Mouse (Mus musculus) liver, embryonic 14.5 days (tissue): ENCODE measurements around the gene Gsc2. TPM values are rescaled to one million over a fixed set of nuclear protein-coding genes. Genes with fewer than 3 reads are reported as not detected.

Experiments used
- ATAC-seq: fragments of 200-750 bp; cut with Nextera tagmentation; 2 replicates; pipeline ENCODE4 v1.8.0; 2017; ENCODE audit warnings: moderate number of reproducible peaks, mild to moderate bottlenecking, moderate library complexity; ENCODE audit not compliant: insufficient read depth
- DNase-seq, 3 experiments: peaks; one replicate each; pipeline ENCODE4 v3.0.0-alpha.2; 2012 to 2013; ENCODE audit warnings: low read depth in 3 of 3, low spot score in 3 of 3
- H3K27ac ChIP-seq: fragments of 300-500 bp; sonication (generic); 2 replicates; pipeline ENCODE4 v1.5.1; 2014; ENCODE audit warnings: moderate library complexity, mild to moderate bottlenecking, control low read depth, inconsistent platforms
- H3K27me3 ChIP-seq: fragments of 300-500 bp; sonication (generic); 2 replicates; pipeline ENCODE4 v1.6.1; 2014; ENCODE audit warnings: mild to moderate bottlenecking, low read length, moderate library complexity; ENCODE audit not compliant: control insufficient read depth, insufficient read depth
- H3K36me3 ChIP-seq: fragments of 300-500 bp; sonication (generic); replicated peaks from 2 replicates; pipeline ENCODE4 v1.6.1; 2014; ENCODE audit warnings: low read depth; ENCODE audit not compliant: control insufficient read depth, insufficient read depth
- H3K4me1 ChIP-seq, 2 experiments: fragments of 200-500 bp in 1 of 2; fragments of 300-500 bp in 1 of 2; sonication (generic) in 1 of 2; replicated peaks; 2 replicates each; pipeline ENCODE4 v1.6.1; 2012 to 2014; ENCODE audit warnings: antibody characterized with exemption in 1 of 2, inconsistent platforms in 1 of 2, low read length in 1 of 2; ENCODE audit not compliant: control insufficient read depth in 2 of 2, insufficient read depth in 2 of 2
- H3K4me2 ChIP-seq: fragments of 300-500 bp; sonication (generic); 2 replicates; pipeline ENCODE4 v1.6.1; 2014; ENCODE audit warnings: low read depth, mild to moderate bottlenecking, control low read depth, moderate library complexity
- H3K4me3 ChIP-seq, 2 experiments: fragments of 200-500 bp in 1 of 2; fragments of 300-500 bp in 1 of 2; sonication (generic) in 1 of 2; 2 replicates each; pipeline ENCODE4 v1.5.1; 2012 to 2014; ENCODE audit warnings: low read depth in 2 of 2, low read length in 2 of 2, mild to moderate bottlenecking in 2 of 2, control low read depth in 1 of 2, inconsistent platforms in 1 of 2, moderate library complexity in 1 of 2; ENCODE audit not compliant: insufficient read depth in 1 of 2
- H3K9ac ChIP-seq: fragments of 300-500 bp; sonication (generic); replicated peaks from 2 replicates; pipeline ENCODE4 v1.6.1; 2014; ENCODE audit warnings: mild to moderate bottlenecking, control low read depth, moderate library complexity
- H3K9me3 ChIP-seq: fragments of 300-500 bp; sonication (generic); 2 replicates; pipeline ENCODE4 v1.6.1; 2016; ENCODE audit warnings: low read length, mixed read lengths; ENCODE audit not compliant: control insufficient read depth
- CTCF ChIP-seq: IDR thresholded peaks from 2 replicates; pipeline ENCODE4 v1.5.1; 2016; ENCODE audit warnings: antibody characterized with exemption, low read depth, control low read depth
- EP300 ChIP-seq: IDR thresholded peaks from 2 replicates; pipeline ENCODE4 v1.6.1; 2016; ENCODE audit warnings: antibody characterized with exemption, low read depth
- WGBS: fragments of 180-500 bp; shearing (Covaris S2); extraction: QIAGEN DNeasy Blood & Tissue Kit; methylation state at CpG from one replicate; pipeline ENCODE4 v1.1.7; 2014; ENCODE audit not compliant: insufficient replicate concordance; 5-methylcytosine and 5-hydroxymethylcytosine counted together
- polyA plus RNA-seq, 2 experiments: library from polyadenylated mRNA; depleted of rRNA in 1 of 2; stranded (reverse) in 1 of 2; unstranded in 1 of 2; fragments of >200 nt; fragmentation: Nextera tagmentation in 1 of 2; extraction: Ambion mirVana in 1 of 2; gene quantifications; 2 replicates each; pipeline versions ENCODE4 v1.2.1 to v1.2.3; 2012 to 2014

The Gsc2 gene
- polyA plus RNA-seq, 2 experiments = not detected

DNA sequence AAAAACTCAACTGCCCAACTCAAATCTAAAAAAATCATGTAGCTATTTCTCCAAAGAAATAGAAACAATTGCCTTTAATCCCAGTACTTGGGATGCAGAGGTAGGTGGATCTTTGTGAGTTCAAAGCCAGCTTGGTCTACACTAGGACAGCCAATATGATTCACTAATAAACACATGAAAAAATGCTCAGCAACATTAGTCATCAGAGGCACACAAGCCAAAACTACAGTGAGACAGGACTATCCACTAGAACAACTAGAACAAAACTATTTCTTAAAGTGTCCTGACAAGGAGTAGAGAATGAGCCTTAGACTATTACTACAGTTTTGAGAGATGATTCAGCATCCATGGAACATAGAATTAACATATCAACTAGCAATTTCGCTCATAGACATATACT lies 38.8 kb downstream of the Gsc2 start:
- Histone ChIP-seq H3K4me3 (no peak overlapping the region), H3K9ac (no peak overlapping the region), H3K4me2 (no peak overlapping the region), H3K27me3 (no peaks in the 10 kb centered on the region), H3K36me3 (no peaks in the 10 kb centered on the region), H3K4me1 (peaks cover 24 to 25% of the 10 kb centered on the region in 2 experiments), H3K9me3 (no peaks in the 10 kb centered on the region; the same call in 1 of the 2 replicates), H3K27ac (no peak overlapping the region)
- ATAC-seq (no peak), DNase-seq (no peak)
- TF ChIP-seq CTCF (no peak), EP300 (no peak)
- 74% methylated on average over 1 of the region's 1 CpGs for WGBS

DNA sequence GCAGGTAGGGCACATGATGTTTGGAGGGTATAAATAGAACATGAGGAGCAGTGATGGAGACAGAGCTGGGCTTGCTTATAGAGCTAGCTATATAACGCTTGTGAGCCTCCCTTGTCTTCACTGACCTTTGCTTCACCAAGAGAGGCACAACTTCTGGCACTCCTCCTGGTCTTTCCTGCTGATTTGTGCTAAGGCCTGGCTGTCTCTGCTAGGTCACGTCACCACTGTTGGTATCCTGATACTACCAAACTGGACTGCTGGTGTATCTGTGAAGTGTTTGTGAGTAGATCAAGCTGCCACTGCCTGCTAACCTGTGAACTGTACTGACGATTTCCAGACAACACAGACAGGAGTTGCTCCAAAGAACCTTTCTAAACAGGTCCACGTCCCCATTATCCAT lies 39.7 kb downstream of the Gsc2 start:
- no peak overlapping the region for H3K27ac ChIP-seq
- H3K36me3 ChIP-seq = no peaks in the 10 kb centered on the region; the same call in 1 of the 2 replicates
- H3K4me1 ChIP-seq = peaks cover 28 to 30% of the 10 kb centered on the region in 2 experiments
- no peak for ATAC-seq
- H3K27me3 ChIP-seq = no peaks in the 10 kb centered on the region
- 75% methylated on average over 4 of the region's 4 CpGs for WGBS
- H3K9me3 ChIP-seq = no peaks in the 10 kb centered on the region; the same call in 1 of the 2 replicates
- TF ChIP-seq CTCF = no peak
- TF ChIP-seq EP300 = no peak
- DNase-seq = no peak
- no peak overlapping the region for H3K4me2 ChIP-seq
- no peak overlapping the region for H3K4me3 ChIP-seq
- H3K9ac ChIP-seq = no peak overlapping the region

DNA sequence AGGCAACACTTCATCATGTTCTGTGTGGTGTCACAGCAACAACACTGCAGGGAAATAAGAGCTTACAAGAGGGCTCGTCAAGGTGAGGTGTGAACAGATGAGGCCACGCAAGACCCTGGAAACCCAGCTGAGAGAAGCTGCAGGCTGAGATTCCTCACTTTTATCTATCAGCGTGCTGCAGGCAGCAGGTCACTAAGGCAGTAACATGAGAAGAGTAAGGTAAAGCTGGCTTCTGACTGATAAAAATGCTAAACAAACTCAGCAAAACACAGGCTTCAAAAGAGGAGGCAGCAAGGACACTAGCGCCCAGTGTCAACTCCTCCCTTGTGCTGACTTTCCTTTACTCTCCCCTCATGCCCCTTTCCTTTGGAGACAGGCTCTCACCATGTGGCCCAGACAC lies 41.9 kb downstream of the Gsc2 start:
- Histone ChIP-seq H3K4me3 (no peak overlapping the region), H3K27me3 (no peaks in the 10 kb centered on the region), H3K9me3 (no peaks in the 10 kb centered on the region), H3K4me1 (peaks cover 28 to 31% of the 10 kb centered on the region in 2 experiments), H3K27ac (no peak overlapping the region), H3K36me3 (no peaks in the 10 kb centered on the region; the same call in 1 of the 2 replicates), H3K4me2 (no peak overlapping the region), H3K9ac (no peak overlapping the region)
- no peak for TF ChIP-seq CTCF
- peak; percentile 55; the same call in 1 of the 2 replicates for TF ChIP-seq EP300
- peak in 1 of 3 experiments; percentile 17 for DNase-seq
- ATAC-seq = peak; percentile 54
- 12% methylated on average over 4 of the region's 4 CpGs for WGBS

DNA sequence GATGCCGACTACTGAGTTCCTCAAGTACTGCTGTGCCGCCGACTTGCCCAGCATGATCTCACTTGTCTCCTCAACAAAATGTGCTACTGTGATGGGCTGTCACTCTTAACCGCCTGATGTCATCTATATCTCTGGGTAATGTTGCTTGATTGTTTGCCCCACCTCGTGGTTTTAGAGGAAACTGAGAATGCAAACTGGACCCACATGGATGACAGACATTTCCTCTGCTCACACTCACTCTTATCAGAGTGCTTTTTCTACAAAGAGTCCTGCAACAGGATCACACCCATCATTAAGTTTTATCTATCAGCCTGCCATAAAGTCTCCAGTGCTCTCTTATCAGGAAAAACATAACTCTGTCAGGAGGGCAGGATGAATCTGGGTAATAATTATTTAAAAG lies 43.6 kb downstream of the Gsc2 start:
- Histone ChIP-seq H3K4me2 (no peak overlapping the region), H3K4me3 (no peak overlapping the region), H3K36me3 (no peaks in the 10 kb centered on the region; the same call in 1 of the 2 replicates), H3K9ac (no peak overlapping the region), H3K9me3 (no peaks in the 10 kb centered on the region), H3K4me1 (peaks cover 28 to 32% of the 10 kb centered on the region in 2 experiments), H3K27ac (no peak overlapping the region), H3K27me3 (no peaks in the 10 kb centered on the region)
- TF ChIP-seq EP300 = 0 out of 2 replicates have a peak, but pooled peaks have one; percentile 51
- no peak for TF ChIP-seq CTCF
- ATAC-seq (peak; percentile 70; the same call in 1 of the 2 replicates), DNase-seq (peak in 2 of 3 experiments; percentile 41 to 56)
- 14% methylated on average over 5 of the region's 5 CpGs for WGBS

DNA sequence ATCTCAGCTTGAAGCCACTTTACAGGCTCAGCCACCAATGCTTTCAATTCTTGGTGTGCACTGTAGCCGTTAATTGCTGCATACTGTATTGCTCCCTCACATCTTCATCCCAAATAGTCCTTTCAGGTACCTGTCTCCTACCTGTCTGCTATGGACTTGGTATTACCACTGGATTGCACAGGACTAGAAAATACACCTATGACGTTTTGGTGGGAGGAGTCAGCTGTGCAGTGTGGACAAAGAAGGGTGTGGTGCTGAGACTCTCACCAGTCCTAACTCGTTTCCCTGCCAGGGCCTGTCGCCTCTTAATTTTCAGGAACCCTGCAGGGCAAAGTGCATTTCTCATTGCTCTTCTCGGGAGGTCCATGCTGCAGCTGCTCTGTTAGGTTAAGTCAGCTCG lies 49.1 kb downstream of the Gsc2 start:
- Histone ChIP-seq H3K4me3 (no peak overlapping the region), H3K4me2 (no peak overlapping the region), H3K27me3 (no peaks in the 10 kb centered on the region), H3K27ac (no peak overlapping the region), H3K9ac (no peak overlapping the region), H3K4me1 (peaks cover under 1 to 5% of the 10 kb centered on the region in 2 experiments; a peak in 3 of 4 replicates), H3K9me3 (no peaks in the 10 kb centered on the region), H3K36me3 (no peaks in the 10 kb centered on the region; the same call in 1 of the 2 replicates)
- TF ChIP-seq CTCF (no peak), EP300 (no peak)
- ATAC-seq = no peak
- DNase-seq = no peak
- 53% methylated on average over 6 of the region's 6 CpGs for WGBS
